Mouse (Mus musculus) embryo, embryonic 10 days (tissue): ENCODE data around the gene Clec12a.
"Not testable (repeated sequence)": the region's sequence is repeated elsewhere in the genome, so short reads cannot be mapped to it uniquely, and the experiment has no call there.

Source experiments
- DNase-seq: peaks from one replicate; pipeline ENCODE4 v3.0.0-alpha.2; 2015; ENCODE audit warnings: low spot score

Gene Clec12a

GRCm38 (mm10) chr6:129342391-129342790 lies at the start of gene Clec12a:
Clec12a (plus strand) TSS chr6:129342691.
- not testable (repeated sequence) for DNase-seq

GRCm38 (mm10) chr6:129304180-129304579 lies 38.3 kb upstream of the Clec12a start:
- no peak for DNase-seq

GRCm38 (mm10) chr6:129312499-129312898 lies 30.0 kb upstream of the Clec12a start:
- no peak for DNase-seq

GRCm38 (mm10) chr6:129314655-129315168 lies 27.8 kb upstream of the Clec12a start:
- no peak for DNase-seq

GRCm38 (mm10) chr6:129315698-129316097 lies 26.8 kb upstream of the Clec12a start:
- DNase-seq, result no peak

- no peak for DNase-seq
Measured at GRCm38 (mm10) chr6:129316463-129316862, 26.0 kb upstream of the Clec12a start.

GRCm38 (mm10) chr6:129318395-129318794 lies 24.1 kb upstream of the Clec12a start:
- no peak for DNase-seq

GRCm38 (mm10) chr6:129319331-129319730 lies 23.2 kb upstream of the Clec12a start:
- DNase-seq, result no peak

- no peak for DNase-seq
Measured at GRCm38 (mm10) chr6:129326016-129326415, 16.5 kb upstream of the Clec12a start.

- DNase-seq, result no peak
Measured at GRCm38 (mm10) chr6:129326568-129327150, 15.8 kb upstream of the Clec12a start.

GRCm38 (mm10) chr6:129331610-129332009 lies 10.9 kb upstream of the Clec12a start, which contains the start of gene 4922502D21Rik:
4922502D21Rik (minus strand) TSS chr6:129331796.
- no peak for DNase-seq

- DNase-seq, result peak; percentile 76
Measured at GRCm38 (mm10) chr6:129333674-129334078, 8.8 kb upstream of the Clec12a start.

- no peak for DNase-seq
Measured at GRCm38 (mm10) chr6:129337751-129338150, 4.7 kb upstream of the Clec12a start.

GRCm38 (mm10) chr6:129344408-129344807 lies 1.9 kb downstream of the Clec12a start:
- DNase-seq, result no peak

GRCm38 (mm10) chr6:129349524-129350352 lies 7.2 kb downstream of the Clec12a start:
- no peak for DNase-seq

- no peak for DNase-seq
Measured at GRCm38 (mm10) chr6:129351091-129351490, 8.6 kb downstream of the Clec12a start.

- DNase-seq, result no peak
Measured at GRCm38 (mm10) chr6:129355774-129356173, 13.3 kb downstream of the Clec12a start.

- no peak for DNase-seq
Measured at GRCm38 (mm10) chr6:129356430-129356829, 13.9 kb downstream of the Clec12a start.

- no peak for DNase-seq
Measured at GRCm38 (mm10) chr6:129359515-129359914, 17.0 kb downstream of the Clec12a start.

- DNase-seq, result no peak
Measured at GRCm38 (mm10) chr6:129363942-129364341, 21.5 kb downstream of the Clec12a start.

GRCm38 (mm10) chr6:129365959-129366359 lies 23.5 kb downstream of the Clec12a start:
- DNase-seq, result peak; percentile 82

- DNase-seq, result no peak
Measured at GRCm38 (mm10) chr6:129369374-129370132, 27.1 kb downstream of the Clec12a start.
